Mouse (Mus musculus) hindbrain, postnatal 0 days (tissue): ENCODE results near the gene Depdc1b. TPM values are rescaled to one million over a fixed set of nuclear protein-coding genes. Genes with fewer than 3 reads are reported as not detected.

ENCODE experiments used
- ATAC-seq: fragments of 200-750 bp; cut with Nextera tagmentation; 2 replicates; pipeline ENCODE4 v1.8.0; 2017; ENCODE audit warnings: mild to moderate bottlenecking, moderate TSS enrichment, moderate library complexity
- DNase-seq: peaks from one replicate; pipeline ENCODE4 v3.0.0-alpha.2; 2015; ENCODE audit warnings: low spot score
- H3K27ac ChIP-seq: fragments of 300-500 bp; sonication (generic); 2 replicates; pipeline ENCODE4 v1.5.1; 2014; ENCODE audit warnings: mild to moderate bottlenecking
- H3K27me3 ChIP-seq: fragments of 300-500 bp; sonication (generic); 2 replicates; pipeline ENCODE4 v1.6.1; 2014; ENCODE audit warnings: low read length, mixed read lengths; ENCODE audit not compliant: insufficient read depth
- H3K36me3 ChIP-seq: fragments of 300-500 bp; sonication (generic); 2 replicates; pipeline ENCODE4 v1.6.1; 2014; ENCODE audit warnings: low read length, mixed read lengths; ENCODE audit not compliant: insufficient read depth
- H3K4me1 ChIP-seq: fragments of 300-500 bp; sonication (generic); 2 replicates; pipeline ENCODE4 v1.6.1; 2014; ENCODE audit warnings: antibody characterized with exemption, low read length, mixed read lengths; ENCODE audit not compliant: insufficient read depth
- H3K4me2 ChIP-seq: fragments of 300-500 bp; sonication (generic); 2 replicates; pipeline ENCODE4 v1.6.1; 2014; ENCODE audit warnings: low read depth, mild to moderate bottlenecking, low read length, moderate library complexity, mixed read lengths
- H3K4me3 ChIP-seq: fragments of 300-500 bp; sonication (generic); 2 replicates; pipeline ENCODE4 v1.5.1; 2014; ENCODE audit warnings: low read length
- H3K9ac ChIP-seq: fragments of 300-500 bp; sonication (generic); replicated peaks from 2 replicates; pipeline ENCODE4 v1.6.1; 2014; ENCODE audit warnings: mild to moderate bottlenecking, low read length, moderate library complexity, mixed read lengths
- H3K9me3 ChIP-seq: fragments of 300-500 bp; sonication (generic); 2 replicates; pipeline ENCODE4 v1.6.1; 2016; ENCODE audit warnings: low read length, mixed read lengths
- CTCF ChIP-seq: IDR thresholded peaks from 2 replicates; pipeline ENCODE4 v1.5.1; 2016; ENCODE audit warnings: antibody characterized with exemption, control low read depth, low read depth
- WGBS: fragments of 180-500 bp; shearing (Covaris S2); extraction: QIAGEN DNeasy Blood & Tissue Kit; methylation state at CpG from one replicate; pipeline ENCODE4 v1.1.7; 2014; 5-methylcytosine and 5-hydroxymethylcytosine counted together
- polyA plus RNA-seq: library from polyadenylated mRNA; unstranded; fragments of >200 nt; fragmentation: Nextera tagmentation; extraction: Ambion mirVana; gene quantifications from 2 replicates; pipeline ENCODE4 v1.2.1, GENCODE M21; 2015
- total RNA-seq: library from RNA; depleted of rRNA; stranded (reverse); fragments of >200 nt; gene quantifications from 2 replicates; pipeline ENCODE4 v1.2.3, GENCODE M21; 2014

Gene Depdc1b
- total and polyA plus RNA-seq, 2 experiments from 2014 or later = 0.94 to 1.8 TPM

DNA sequence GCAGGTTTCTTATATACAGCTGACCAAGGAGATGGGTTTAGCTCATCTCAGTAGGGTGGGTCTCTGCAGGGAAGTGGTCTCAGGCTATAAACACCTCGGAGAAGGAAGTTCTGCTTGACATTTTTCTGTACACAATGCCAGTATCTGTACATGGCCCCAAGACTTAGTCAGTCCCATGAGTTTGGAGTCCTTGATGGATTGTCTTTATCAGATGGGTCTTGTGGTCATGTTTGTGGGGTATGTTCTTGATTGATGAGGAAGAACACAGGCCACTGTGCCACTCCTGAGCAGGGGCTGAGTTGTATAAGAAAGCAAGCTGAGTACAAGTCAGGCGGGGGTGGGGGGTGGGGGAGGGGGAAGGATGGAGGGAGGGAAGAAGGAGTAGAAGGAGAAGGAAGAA, 11.5 kb upstream of the Depdc1b start:
- H3K4me2 ChIP-seq = no peak overlapping the region
- 37% methylated on average over 2 of the region's 2 CpGs for WGBS
- ATAC-seq (no peak), DNase-seq (no peak)
- H3K27me3 ChIP-seq = no peaks in the 10 kb centered on the region
- H3K9ac ChIP-seq = no peak overlapping the region
- no peak overlapping the region for H3K4me3 ChIP-seq
- no peaks in the 10 kb centered on the region for H3K4me1 ChIP-seq
- no peak overlapping the region for H3K27ac ChIP-seq
- H3K36me3 ChIP-seq = no peaks in the 10 kb centered on the region
- no peak for TF ChIP-seq CTCF
- no peaks in the 10 kb centered on the region for H3K9me3 ChIP-seq

DNA sequence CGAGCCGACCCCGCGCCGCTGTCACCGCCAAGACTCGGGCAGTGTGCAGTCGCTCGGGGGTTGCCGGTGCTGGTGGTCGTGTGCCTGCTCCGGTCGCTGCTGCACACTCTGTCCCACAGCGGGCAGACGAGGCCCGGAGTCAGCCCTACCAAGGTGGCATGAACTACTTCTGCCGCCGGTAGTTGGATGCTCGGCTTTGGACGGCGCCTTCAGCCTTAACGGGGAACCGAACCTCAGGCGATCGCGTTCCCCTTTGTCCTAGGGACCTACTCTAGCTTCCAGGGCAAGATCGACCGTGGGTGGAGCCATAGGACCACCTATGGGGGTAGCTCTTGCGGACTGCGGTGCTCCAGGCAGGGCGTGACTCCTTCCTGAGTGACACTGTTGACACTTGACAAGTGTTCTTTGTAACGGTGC, 363 bp downstream of the Depdc1b start:
- no peak for TF ChIP-seq CTCF

DNA sequence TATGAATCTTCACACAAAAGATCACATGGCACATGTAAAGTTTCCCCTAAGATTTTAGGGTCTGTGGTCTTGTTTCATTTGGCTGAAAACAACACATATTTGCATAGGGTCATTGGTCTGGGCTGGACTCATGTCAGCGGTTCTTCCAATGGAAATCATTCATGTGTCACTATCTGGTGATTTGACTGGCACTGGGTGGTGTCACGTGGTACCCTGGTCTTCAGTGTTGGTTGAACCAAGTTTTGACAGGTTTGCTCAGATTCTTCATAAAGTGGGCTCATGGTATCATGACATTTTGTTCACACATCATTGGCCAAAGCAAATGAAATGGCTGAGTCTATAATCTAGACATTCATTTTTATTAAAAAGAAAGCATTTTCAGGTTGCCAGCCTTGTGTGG, 1.3 kb downstream of the Depdc1b start:
- H3K9ac ChIP-seq = no peak overlapping the region
- no peaks in the 10 kb centered on the region for H3K27me3 ChIP-seq
- no peak for ATAC-seq
- no peak for TF ChIP-seq CTCF
- H3K4me2 ChIP-seq = no peak overlapping the region
- no peak overlapping the region for H3K4me3 ChIP-seq
- H3K36me3 ChIP-seq = no peaks in the 10 kb centered on the region
- no peaks in the 10 kb centered on the region for H3K4me1 ChIP-seq
- H3K27ac ChIP-seq = no peak overlapping the region
- H3K9me3 ChIP-seq = no peaks in the 10 kb centered on the region
- WGBS = 83% methylated on average over 2 of the region's 2 CpGs
- no peak for DNase-seq

More for the DNA sequence above, 363 bp downstream of the Depdc1b start:
- Histone ChIP-seq H3K4me3 (peak overlapping the region; percentile 62), H3K4me2 (peak overlapping the region; percentile 91), H3K27ac (no peak overlapping the region), H3K36me3 (no peaks in the 10 kb centered on the region), H3K27me3 (no peaks in the 10 kb centered on the region), H3K9ac (peak overlapping the region; percentile 58), H3K9me3 (no peaks in the 10 kb centered on the region), H3K4me1 (no peaks in the 10 kb centered on the region)
- ATAC-seq (peak; percentile 34), DNase-seq (peak; percentile 24)
- 2% methylated on average over 32 of the region's 32 CpGs for WGBS

DNA sequence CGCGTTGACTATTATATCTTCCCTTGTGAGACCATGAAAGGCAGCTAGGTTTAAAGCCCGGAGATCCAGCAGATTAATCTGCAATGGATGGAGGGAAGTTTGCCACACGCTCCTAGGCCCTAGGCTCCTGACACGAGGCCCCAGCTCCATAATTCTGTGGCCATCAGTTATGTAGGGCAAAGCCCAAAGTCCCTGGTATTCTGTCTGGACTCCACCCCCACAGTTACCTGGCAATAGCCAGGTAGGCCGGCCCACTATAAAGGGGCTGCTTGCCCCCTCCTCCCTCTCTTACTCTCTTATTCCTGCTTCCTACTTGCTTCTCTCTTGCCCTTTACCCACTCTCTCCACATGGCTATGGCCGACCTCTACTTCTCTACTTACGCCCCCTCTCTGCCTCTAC, 2.9 kb downstream of the Depdc1b start:
- Histone ChIP-seq H3K4me3 (no peak overlapping the region), H3K9ac (no peak overlapping the region), H3K27ac (no peak overlapping the region), H3K4me1 (no peaks in the 10 kb centered on the region), H3K9me3 (no peaks in the 10 kb centered on the region), H3K4me2 (no peak overlapping the region), H3K36me3 (no peaks in the 10 kb centered on the region), H3K27me3 (no peaks in the 10 kb centered on the region)
- DNase-seq = no peak
- no peak for TF ChIP-seq CTCF
- WGBS = 95% methylated on average over 8 of the region's 8 CpGs
- no peak for ATAC-seq

DNA sequence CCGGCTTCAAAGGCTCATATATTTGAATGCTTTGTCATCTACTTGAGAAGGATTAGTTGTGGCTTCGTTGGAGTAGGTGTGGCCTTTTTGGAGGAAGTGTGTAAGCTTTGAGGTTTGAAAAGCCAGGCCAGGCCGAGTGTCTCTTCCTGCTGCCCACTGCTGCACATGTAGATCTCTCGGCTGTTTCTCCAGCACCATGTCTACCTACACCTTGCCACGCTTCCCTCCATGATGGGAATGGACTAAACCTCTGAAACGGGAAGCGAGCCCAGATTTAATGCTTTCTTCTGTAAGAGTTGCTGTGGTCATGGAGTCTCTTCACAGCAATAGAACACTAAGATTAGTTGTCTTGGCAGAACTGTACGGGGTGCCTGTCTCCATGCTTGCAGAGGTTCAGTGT, 4.1 kb downstream of the Depdc1b start:
- Histone ChIP-seq H3K9ac (no peak overlapping the region), H3K4me2 (no peak overlapping the region), H3K27me3 (no peaks in the 10 kb centered on the region), H3K4me1 (no peaks in the 10 kb centered on the region), H3K27ac (no peak overlapping the region), H3K4me3 (no peak overlapping the region), H3K9me3 (no peaks in the 10 kb centered on the region), H3K36me3 (no peaks in the 10 kb centered on the region)
- DNase-seq (no peak), ATAC-seq (no peak)
- no peak for TF ChIP-seq CTCF
- WGBS = 90% methylated on average over 8 of the region's 8 CpGs

DNA sequence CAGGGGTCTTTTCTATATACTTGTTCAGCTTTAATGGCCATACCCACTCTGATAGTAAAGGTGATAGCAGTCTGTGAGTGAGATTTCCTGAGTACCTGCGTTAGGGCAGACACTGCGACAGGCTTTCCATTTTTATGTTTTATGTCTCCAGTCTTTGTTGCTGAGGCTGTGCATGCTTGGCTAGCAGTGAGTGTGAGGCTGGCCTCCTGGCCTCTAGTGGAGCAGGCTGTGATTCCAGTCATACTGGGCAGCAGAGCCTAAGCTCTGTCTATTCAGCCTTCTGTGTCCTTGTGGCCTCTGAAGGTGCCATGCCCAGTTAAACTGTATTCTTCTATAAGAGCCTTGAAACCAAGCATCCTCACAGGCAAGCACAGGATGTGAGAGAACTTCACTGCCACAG, 6.3 kb downstream of the Depdc1b start:
- WGBS = 97% methylated on average over 2 of the region's 2 CpGs
- no peak for ATAC-seq
- H3K4me2 ChIP-seq = no peak overlapping the region
- H3K4me1 ChIP-seq = no peaks in the 10 kb centered on the region
- no peaks in the 10 kb centered on the region for H3K36me3 ChIP-seq
- DNase-seq = no peak
- TF ChIP-seq CTCF = no peak
- H3K27ac ChIP-seq = no peak overlapping the region
- H3K9ac ChIP-seq = no peak overlapping the region
- no peaks in the 10 kb centered on the region for H3K27me3 ChIP-seq
- no peaks in the 10 kb centered on the region for H3K9me3 ChIP-seq
- H3K4me3 ChIP-seq = no peak overlapping the region

DNA sequence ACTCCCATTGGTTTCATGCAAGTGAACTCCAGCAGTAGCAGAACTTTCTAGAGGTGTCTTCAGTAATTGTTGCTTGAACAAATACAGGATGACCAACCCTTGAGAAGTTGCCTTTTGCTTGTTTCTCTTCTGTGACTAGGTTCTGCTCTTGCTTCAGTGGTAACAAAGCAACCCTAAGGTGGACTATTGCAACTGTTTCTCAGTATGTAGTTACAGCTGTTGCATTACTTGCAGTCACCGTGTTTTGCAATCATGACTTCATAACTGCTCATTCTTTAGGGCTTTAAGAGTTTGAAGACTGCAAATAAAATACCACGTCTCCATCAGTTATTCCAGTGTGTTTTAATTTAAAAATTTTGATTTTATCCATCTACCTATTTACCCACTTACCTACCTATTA, 7.2 kb downstream of the Depdc1b start:
- no peaks in the 10 kb centered on the region for H3K27me3 ChIP-seq
- H3K27ac ChIP-seq = no peak overlapping the region
- H3K9ac ChIP-seq = no peak overlapping the region
- no peak overlapping the region for H3K4me2 ChIP-seq
- ATAC-seq = no peak
- no peak overlapping the region for H3K4me3 ChIP-seq
- no peaks in the 10 kb centered on the region for H3K9me3 ChIP-seq
- no peak for TF ChIP-seq CTCF
- DNase-seq = no peak
- 98% methylated on average over 2 of the region's 2 CpGs for whole genome bisulfite sequencing
- no peaks in the 10 kb centered on the region for H3K36me3 ChIP-seq
- H3K4me1 ChIP-seq = no peaks in the 10 kb centered on the region
